Mouse (Mus musculus): ENCODE measurements around the gene Zfp668. TPM values are rescaled to one million over a fixed set of nuclear protein-coding genes. Genes with fewer than 3 reads are reported as not detected.
A peak's percentile ranks its signal among the peaks of the same experiment; 100 is the strongest.
"Not testable (repeated sequence)": the region's sequence is repeated elsewhere in the genome, so short reads cannot be mapped to it uniquely, and the experiment has no call there.

Gene Zfp668
- polyA plus RNA-seq, 1 experiment from 2014 or later: 46.2 TPM

DNA sequence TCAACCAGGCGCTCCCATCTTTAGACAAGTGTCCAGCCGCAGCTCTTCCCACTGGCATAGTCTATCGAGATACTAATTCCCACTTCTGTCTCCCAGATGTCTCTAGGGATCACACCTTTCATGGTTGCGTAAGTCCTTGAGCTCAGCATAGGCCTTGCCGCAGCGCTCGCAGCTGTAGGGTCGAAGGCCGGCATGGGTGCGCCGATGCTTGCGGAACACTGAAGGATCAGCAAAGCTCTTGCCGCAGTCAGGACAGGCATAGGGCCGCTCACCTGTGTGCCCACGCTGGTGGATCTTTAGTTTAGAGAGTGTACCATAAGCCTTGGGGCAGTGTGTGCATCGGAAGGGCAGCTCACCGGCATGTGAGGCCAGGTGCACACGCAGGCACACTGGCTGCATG is 9.0 kb downstream of the Zfp668 start:
- Histone ChIP-seq H3K4me1 (peaks cover under 1% of the 10 kb centered on the region), H3K27ac (replicated peaks) (no peak overlapping the region), H3K9me3 (no peaks in the 10 kb centered on the region), H3K9ac (replicated peaks) (no peak overlapping the region), H3K4me2 (replicated peaks) (no peak overlapping the region), H3K36me3 (peaks cover 57% of the 10 kb centered on the region), H3K27me3 (no peaks in the 10 kb centered on the region), H3K4me3 (no peak overlapping the region)
- 95% methylated on average over 18 of the region's 18 CpGs for WGBS
- ATAC-seq (replicated peaks): no peak

DNA sequence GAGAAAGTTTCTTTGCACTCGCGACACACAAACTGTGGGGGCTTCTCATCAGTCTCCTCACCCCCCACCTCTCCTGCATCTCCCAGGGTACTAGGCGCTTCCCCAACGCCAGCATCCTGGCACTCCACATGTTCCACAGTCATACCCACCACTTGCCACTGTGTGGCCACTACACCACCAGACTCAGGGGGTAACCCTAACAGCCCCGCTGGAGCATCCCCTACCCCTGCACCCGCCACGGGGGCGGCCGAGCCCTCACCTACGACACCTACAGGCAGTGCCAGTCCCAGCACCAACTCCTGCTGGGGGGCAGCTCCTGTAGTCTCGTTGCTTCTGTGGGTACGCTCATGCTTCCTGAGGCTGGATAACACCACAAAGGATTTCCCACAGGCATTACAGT is 10.2 kb downstream of the Zfp668 start:
- Histone ChIP-seq H3K4me3 (no peak overlapping the region), H3K27me3 (no peaks in the 10 kb centered on the region), H3K4me1 (no peaks in the 10 kb centered on the region), H3K27ac (replicated peaks) (no peak overlapping the region), H3K9me3 (no peaks in the 10 kb centered on the region), H3K9ac (replicated peaks) (no peak overlapping the region), H3K4me2 (replicated peaks) (no peak overlapping the region), H3K36me3 (peaks cover 48% of the 10 kb centered on the region)
- ATAC-seq (replicated peaks): no peak
- 97% methylated on average over 12 of the region's 12 CpGs for WGBS

GRCm38 (mm10) chr7:127858258-127858657 is 18.4 kb downstream of the Zfp668 start:
- H3K4me3 ChIP-seq: no peak overlapping the region
- ATAC-seq (replicated peaks): no peak
- H3K9me3 ChIP-seq: no peaks in the 10 kb centered on the region
- no peaks in the 10 kb centered on the region for H3K27me3 ChIP-seq
- H3K36me3 ChIP-seq: no peaks in the 10 kb centered on the region; the same call in 1 of the 2 replicates
- H3K4me1 ChIP-seq: no peaks in the 10 kb centered on the region
- 89% methylated on average over 6 of the region's 6 CpGs for WGBS
- H3K4me2 ChIP-seq (replicated peaks): no peak overlapping the region
- no peak overlapping the region for H3K9ac ChIP-seq (replicated peaks)
- no peak overlapping the region for H3K27ac ChIP-seq (replicated peaks)

DNA sequence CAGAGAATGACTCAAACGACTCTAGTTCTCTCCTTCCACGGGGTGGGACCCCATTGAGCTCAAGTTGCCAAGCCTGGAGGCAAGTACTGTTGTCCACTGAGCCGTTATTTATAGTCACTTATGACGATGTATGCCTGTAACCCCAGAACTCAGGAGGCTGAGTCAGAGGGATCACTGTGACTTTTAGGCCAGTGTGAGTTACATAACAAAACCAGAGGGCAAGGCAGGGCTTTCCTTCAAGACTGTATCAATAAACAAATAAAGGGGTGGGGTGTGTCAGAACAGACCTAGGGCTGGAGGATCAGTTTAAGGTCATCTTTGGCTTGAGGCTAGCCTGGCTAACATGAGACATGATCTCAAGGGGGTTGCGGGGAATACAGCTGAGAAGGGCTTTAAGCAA is 25.7 kb downstream of the Zfp668 start:
- no peaks in the 10 kb centered on the region for H3K4me1 ChIP-seq
- no peak overlapping the region for H3K4me2 ChIP-seq (replicated peaks)
- no peak overlapping the region for H3K9ac ChIP-seq (replicated peaks)
- H3K27ac ChIP-seq (replicated peaks): no peak overlapping the region
- H3K36me3 ChIP-seq: no peaks in the 10 kb centered on the region
- H3K27me3 ChIP-seq: no peaks in the 10 kb centered on the region
- H3K9me3 ChIP-seq: no peaks in the 10 kb centered on the region
- no peak for ATAC-seq (replicated peaks)
- 79% methylated on average over 5 of the region's 5 CpGs for WGBS
- no peak overlapping the region for H3K4me3 ChIP-seq

- 85% methylated on average over 6 of the region's 6 CpGs for WGBS
- no peaks in the 10 kb centered on the region for H3K36me3 ChIP-seq
- H3K4me2 ChIP-seq (replicated peaks): no peak overlapping the region
- H3K9ac ChIP-seq (replicated peaks): no peak overlapping the region
- no peaks in the 10 kb centered on the region for H3K27me3 ChIP-seq
- no peak overlapping the region for H3K4me3 ChIP-seq
- H3K9me3 ChIP-seq: no peaks in the 10 kb centered on the region
- no peak for ATAC-seq (replicated peaks)
- H3K4me1 ChIP-seq: no peaks in the 10 kb centered on the region
- H3K27ac ChIP-seq (replicated peaks): no peak overlapping the region
Observed at GRCm38 (mm10) chr7:127849973-127850875, 26.4 kb downstream of the Zfp668 start.

- Histone ChIP-seq H3K36me3 (no peaks in the 10 kb centered on the region), H3K9me3 (no peaks in the 10 kb centered on the region), H3K4me1 (peaks cover 15% of the 10 kb centered on the region), H3K9ac (replicated peaks) (peak overlapping the region; percentile 59), H3K4me2 (replicated peaks) (peak overlapping the region; percentile 97), H3K4me3 (peak overlapping the region; percentile 66), H3K27me3 (no peaks in the 10 kb centered on the region), H3K27ac (replicated peaks) (peak overlapping the region; percentile 95)
- WGBS: under 1% methylated on average over 40 of the region's 40 CpGs
- peak; percentile 66 for ATAC-seq (replicated peaks)
Observed at GRCm38 (mm10) chr7:127842001-127842718, 34.5 kb downstream of the Zfp668 start.

GRCm38 (mm10) chr7:127841340-127842000 is 35.2 kb downstream of the Zfp668 start:
- Histone ChIP-seq H3K9ac (replicated peaks) (peak overlapping the region; percentile 59), H3K4me2 (replicated peaks) (peak overlapping the region; percentile 97), H3K4me3 (peak overlapping the region; percentile 66), H3K4me1 (peaks cover 15% of the 10 kb centered on the region), H3K27ac (replicated peaks) (peak overlapping the region; percentile 95), H3K36me3 (no peaks in the 10 kb centered on the region), H3K9me3 (no peaks in the 10 kb centered on the region), H3K27me3 (no peaks in the 10 kb centered on the region)
- peak; percentile 95 for ATAC-seq (replicated peaks)
- 0% methylated on average over 46 of the region's 46 CpGs for WGBS

DNA sequence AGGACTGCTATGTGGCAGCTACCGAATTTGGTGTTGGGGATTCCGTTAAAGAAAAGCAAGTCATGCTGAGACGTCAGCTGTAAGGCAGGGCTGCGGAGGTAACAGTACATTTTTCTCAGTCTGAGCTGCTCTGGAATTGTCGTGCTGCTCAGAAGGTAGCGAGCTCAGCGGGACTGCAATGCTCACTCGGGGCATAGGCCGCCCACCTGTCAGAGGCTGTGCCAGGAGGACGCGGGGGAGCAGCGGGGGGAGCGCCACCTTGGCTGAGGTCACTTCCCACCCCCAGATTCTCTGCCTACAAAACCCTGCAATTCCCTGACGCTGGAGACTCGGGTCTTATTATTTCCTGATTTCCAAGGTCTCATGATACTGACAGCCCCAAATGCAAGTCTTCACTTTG is 35.7 kb downstream of the Zfp668 start:
- Histone ChIP-seq H3K27me3 (no peaks in the 10 kb centered on the region), H3K4me3 (peak overlapping the region; percentile 66), H3K9ac (replicated peaks) (peak overlapping the region; percentile 59), H3K27ac (replicated peaks) (peak overlapping the region; percentile 95), H3K36me3 (no peaks in the 10 kb centered on the region), H3K9me3 (no peaks in the 10 kb centered on the region), H3K4me1 (peaks cover 15% of the 10 kb centered on the region), H3K4me2 (replicated peaks) (peak overlapping the region; percentile 97)
- WGBS: 3% methylated on average over 15 of the region's 15 CpGs
- ATAC-seq (replicated peaks): peak; percentile 47

- whole genome bisulfite sequencing: 80% methylated on average over 2 of the region's 2 CpGs
- not testable (repeated sequence) for ATAC-seq (replicated peaks); H3K9ac ChIP-seq (replicated peaks); H3K27ac ChIP-seq (replicated peaks); H3K4me2 ChIP-seq (replicated peaks); H3K27me3 ChIP-seq; H3K36me3 ChIP-seq; H3K4me3 ChIP-seq; H3K9me3 ChIP-seq
- H3K4me1 ChIP-seq: peaks cover 15% of the 10 kb centered on the region
Observed at GRCm38 (mm10) chr7:127840031-127840430, 36.6 kb downstream of the Zfp668 start.

- ATAC-seq (replicated peaks); H3K4me2 ChIP-seq (replicated peaks); H3K27me3 ChIP-seq; H3K9ac ChIP-seq (replicated peaks); H3K27ac ChIP-seq (replicated peaks); H3K4me3 ChIP-seq; H3K9me3 ChIP-seq; H3K36me3 ChIP-seq: not testable (repeated sequence)
- 83% methylated on average over 4 of the region's 4 CpGs for WGBS
- peaks cover 15% of the 10 kb centered on the region for H3K4me1 ChIP-seq
Observed at GRCm38 (mm10) chr7:127837878-127838277, 38.8 kb downstream of the Zfp668 start.

- Histone ChIP-seq H3K4me1 (peaks cover 12% of the 10 kb centered on the region), H3K4me2 (replicated peaks) (no peak overlapping the region), H3K27me3 (no peaks in the 10 kb centered on the region), H3K27ac (replicated peaks) (no peak overlapping the region), H3K9ac (replicated peaks) (no peak overlapping the region), H3K36me3 (no peaks in the 10 kb centered on the region), H3K4me3 (no peak overlapping the region), H3K9me3 (no peaks in the 10 kb centered on the region)
- WGBS: 94% methylated on average over 5 of the region's 5 CpGs
- ATAC-seq (replicated peaks): no peak
Observed at GRCm38 (mm10) chr7:127837473-127837872, 39.2 kb downstream of the Zfp668 start.

DNA sequence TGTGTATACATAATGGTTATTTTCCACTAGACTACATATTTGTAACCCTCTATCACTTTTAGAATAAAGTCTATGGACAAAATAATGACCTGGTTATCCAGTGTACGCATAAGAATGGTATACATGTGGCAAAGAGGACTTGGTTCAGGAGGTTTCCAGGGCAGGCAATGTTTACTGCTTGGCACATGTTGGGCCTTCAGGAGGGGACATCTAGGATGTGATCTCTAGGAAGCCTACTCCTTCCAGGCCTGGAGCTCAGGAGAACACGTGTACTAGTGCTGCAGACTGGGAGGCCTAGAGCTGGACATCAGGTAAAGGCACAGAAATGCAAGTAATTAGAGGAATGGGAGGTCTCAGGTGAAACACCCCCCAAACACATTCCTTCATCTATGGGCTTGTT is 41.1 kb downstream of the Zfp668 start:
- no peak overlapping the region for H3K27ac ChIP-seq (replicated peaks)
- H3K36me3 ChIP-seq: no peaks in the 10 kb centered on the region
- H3K27me3 ChIP-seq: no peaks in the 10 kb centered on the region
- H3K4me2 ChIP-seq (replicated peaks): no peak overlapping the region
- no peak for ATAC-seq (replicated peaks)
- H3K4me1 ChIP-seq: peaks cover 4% of the 10 kb centered on the region
- H3K9ac ChIP-seq (replicated peaks): no peak overlapping the region
- 86% methylated on average over 2 of the region's 2 CpGs for WGBS
- no peaks in the 10 kb centered on the region for H3K9me3 ChIP-seq
- H3K4me3 ChIP-seq: no peak overlapping the region

All from forebrain, embryonic 15.5 days (tissue).